Mouse (Mus musculus) bone marrow, adult 2 months (tissue): Measurements from ENCODE around the gene Foxn2.

ENCODE experiments used
- CTCF ChIP-seq: fragments of 200-500 bp; IDR thresholded peaks from 2 replicates; pipeline ENCODE4 v1.5.1; 2011; ENCODE audit warnings: low read length, control low read depth; ENCODE audit not compliant: control insufficient read depth, insufficient read depth
- POLR2A ChIP-seq: fragments of 200-500 bp; IDR thresholded peaks from 2 replicates; pipeline ENCODE4 v1.6.1; 2011; ENCODE audit warnings: low read depth, mild to moderate bottlenecking, control low read depth, low read length, borderline replicate concordance; ENCODE audit not compliant: control insufficient read depth

DNA sequence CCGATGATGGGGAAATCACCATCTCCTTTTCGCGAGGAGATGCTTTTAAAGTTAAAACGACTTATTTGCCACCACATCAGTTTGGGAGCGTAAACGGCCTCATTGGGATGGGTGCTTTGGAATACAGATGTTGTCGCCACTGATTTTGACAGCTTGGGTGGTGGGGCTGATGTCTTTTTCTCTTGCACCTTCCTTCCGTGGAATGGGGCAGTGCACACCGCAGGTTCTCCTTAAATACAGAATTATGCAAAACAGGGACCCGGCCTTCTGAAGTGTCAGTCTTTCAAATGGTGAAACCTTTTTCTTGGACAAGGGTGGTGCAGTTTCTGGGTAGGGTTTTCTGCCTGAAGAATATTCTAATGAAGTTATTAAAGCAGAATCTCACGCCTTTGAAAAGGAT lies 90.2 kb downstream of the Foxn2 start:
- TF ChIP-seq CTCF (no peak), POLR2A (no peak)
